Mouse (Mus musculus): ENCODE measurements around the gene 4921524J17Rik.

DNA sequence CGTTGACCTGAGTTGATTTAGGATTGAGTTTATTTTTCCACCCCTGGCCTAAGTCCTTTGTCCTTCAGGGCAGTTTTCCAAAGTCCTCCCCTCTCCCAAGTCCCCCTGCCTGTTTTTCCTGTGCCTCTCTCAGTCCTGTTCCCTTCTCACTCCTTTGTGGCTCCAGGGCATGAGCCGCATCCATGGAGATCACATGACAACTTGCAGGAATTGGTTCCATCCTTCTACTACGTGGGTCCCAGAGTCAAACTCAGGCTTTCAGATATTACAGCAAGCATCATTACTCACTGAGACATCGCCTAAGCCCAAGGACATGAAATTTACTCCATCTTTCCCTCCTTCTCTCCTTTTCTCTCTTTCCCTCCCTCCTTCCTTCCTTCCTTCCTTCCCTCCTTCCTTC lies 70.4 kb downstream of the 4921524J17Rik start:
- TF ChIP-seq CTCF (IDR thresholded peaks at IDR 0.05; ENCODE audit: low read depth, low read length) (no peak), POLR2A (IDR thresholded peaks at IDR 0.05; ENCODE audit: insufficient read depth, low read length) (no peak)

Measured in ES-Bruce4 (cell line).